Mouse (Mus musculus) left cerebral cortex, postnatal 25 days (tissue): ENCODE data around the gene Cyp51. TPM values are rescaled to one million over a fixed set of nuclear protein-coding genes. Genes with fewer than 3 reads are reported as not detected.
"Not testable (repeated sequence)": the region's sequence is repeated elsewhere in the genome, so short reads cannot be mapped to it uniquely, and the experiment has no call there.

Experiments used
- DNase-seq, 2 experiments: peaks; one replicate each; pipeline ENCODE4 v3.0.0; 2022; ENCODE audit warnings: low spot score in 2 of 2, mixed read lengths in 1 of 2
- intact Hi-C: fragments of 180-260 bp; cut with DNase I; formaldehyde crosslinking; loops from one replicate; pipeline ENCODE4 v1.15.1; 2025
- total RNA-seq, 2 experiments: library from RNA; stranded (reverse); gene quantifications; 2 replicates each; pipeline ENCODE4 v1.2.3; 2021

Gene Cyp51
- 10 to 100 TPM; 52.9 to 54.6 TPM for total RNA-seq

GRCm38 (mm10) chr5:4104341-4105040 is at the start of gene Cyp51:
Cyp51 (minus strand) TSS chr5:4104746.
- peak; percentile 93 to 94 for DNase-seq
- intact Hi-C loops = loop anchor here (5.0 to 10.0 kb wide), 2 partner anchors 88 to 810 kb away; partner anchors contain the start of gene Mterf1b

- no peak for DNase-seq
- intact Hi-C loops = loop anchor here (5.0 kb wide), 1 partner anchor 75 kb away; no protein-coding TSS in a partner anchor
Measured at GRCm38 (mm10) chr5:4112570-4113098, 8.1 kb upstream of the Cyp51 start.

- not testable (repeated sequence) for DNase-seq
- intact Hi-C loops = loop anchor here (10.0 kb wide), 1 partner anchor 808 kb away; no protein-coding TSS in a partner anchor
Measured at GRCm38 (mm10) chr5:4107056-4107455, 2.5 kb upstream of the Cyp51 start.

DNA sequence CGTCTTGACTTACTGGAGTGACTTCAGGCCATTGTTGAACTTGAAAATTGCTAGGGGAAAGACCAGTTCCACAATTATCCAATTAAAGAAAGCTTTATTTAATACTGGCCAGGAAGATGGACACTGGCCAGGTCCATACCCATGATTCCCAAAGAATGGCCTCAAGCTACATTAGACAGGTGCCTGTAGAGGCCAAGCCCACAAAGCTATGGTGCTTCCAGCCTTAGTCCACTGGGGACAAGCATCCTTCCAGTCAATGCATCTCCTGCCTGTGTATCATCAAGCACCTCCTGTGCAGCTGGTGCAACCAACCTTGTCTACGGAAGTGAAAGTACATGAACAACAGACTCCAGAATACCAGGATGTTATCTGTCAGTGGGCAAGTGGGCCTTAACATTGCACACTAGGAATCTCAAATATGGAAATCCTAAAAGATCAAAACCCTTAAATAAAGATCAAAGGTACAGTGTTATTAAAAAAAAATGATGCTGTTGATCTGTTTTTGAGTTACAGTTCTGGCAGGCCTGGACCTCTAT is 1.2 kb upstream of the Cyp51 start:
- intact Hi-C loops = loop anchor here (10.0 kb wide), 1 partner anchor 809 kb away; no protein-coding TSS in a partner anchor
- no peak for DNase-seq

DNA sequence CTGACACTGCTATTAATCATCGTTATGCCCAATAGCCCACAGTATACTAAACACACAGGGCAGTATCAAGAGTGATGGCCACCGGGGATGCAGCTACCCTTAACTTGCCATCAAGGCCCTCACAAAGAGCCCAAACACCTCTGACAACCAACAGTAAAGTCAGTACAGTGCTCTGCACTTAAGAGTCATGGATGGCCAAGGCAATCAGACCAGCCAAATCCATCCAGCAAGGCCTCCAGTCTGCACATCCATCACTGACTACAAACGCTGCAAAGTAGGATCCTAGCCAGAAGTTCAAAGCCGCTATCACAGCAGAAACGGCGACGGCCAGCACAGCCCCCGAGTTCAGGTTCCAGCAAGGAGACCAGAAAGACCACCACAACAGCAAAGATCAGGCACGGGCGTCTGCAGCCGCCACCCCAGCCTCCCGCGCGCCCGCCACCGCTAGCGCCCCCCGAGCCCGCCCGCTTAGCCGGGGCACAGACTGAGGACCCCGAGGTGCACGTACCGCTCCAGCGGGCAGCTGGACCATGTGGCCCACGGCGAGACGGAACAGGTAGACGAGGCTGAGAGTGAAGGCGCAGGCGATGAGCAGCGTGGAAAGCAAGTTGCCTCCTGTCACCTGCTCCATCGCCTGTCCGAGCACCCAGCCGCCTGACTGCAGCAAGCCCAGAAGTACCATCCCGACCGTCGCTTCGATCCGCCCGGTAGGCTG is 763 bp downstream of the Cyp51 start:
- intact Hi-C loops = loop anchor here (5.0 to 10.0 kb wide), 2 partner anchors 89 to 811 kb away; partner anchors contain the start of gene Mterf1b
- peak; percentile 23 to 42 for DNase-seq

GRCm38 (mm10) chr5:4101770-4102169 is 2.8 kb downstream of the Cyp51 start:
- DNase-seq = no peak
- intact Hi-C loops = loop anchor here (5.0 to 10.0 kb wide), 2 partner anchors 91 to 813 kb away; partner anchors contain the start of gene Mterf1b

- no peak for DNase-seq
- intact Hi-C loops = loop anchor here (5.0 to 10.0 kb wide), 2 partner anchors 91 to 814 kb away; partner anchors contain the start of gene Mterf1b
Measured at GRCm38 (mm10) chr5:4101031-4101430, 3.5 kb downstream of the Cyp51 start.

- DNase-seq = no peak
- intact Hi-C loops = no loop called here
Measured at GRCm38 (mm10) chr5:4094471-4094870, 10.1 kb downstream of the Cyp51 start.

GRCm38 (mm10) chr5:4088190-4088589 is 16.4 kb downstream of the Cyp51 start:
- intact Hi-C loops = no loop called here
- no peak for DNase-seq

- DNase-seq = no peak
- intact Hi-C loops = no loop called here
Measured at GRCm38 (mm10) chr5:4086309-4086708, 18.2 kb downstream of the Cyp51 start.

DNA sequence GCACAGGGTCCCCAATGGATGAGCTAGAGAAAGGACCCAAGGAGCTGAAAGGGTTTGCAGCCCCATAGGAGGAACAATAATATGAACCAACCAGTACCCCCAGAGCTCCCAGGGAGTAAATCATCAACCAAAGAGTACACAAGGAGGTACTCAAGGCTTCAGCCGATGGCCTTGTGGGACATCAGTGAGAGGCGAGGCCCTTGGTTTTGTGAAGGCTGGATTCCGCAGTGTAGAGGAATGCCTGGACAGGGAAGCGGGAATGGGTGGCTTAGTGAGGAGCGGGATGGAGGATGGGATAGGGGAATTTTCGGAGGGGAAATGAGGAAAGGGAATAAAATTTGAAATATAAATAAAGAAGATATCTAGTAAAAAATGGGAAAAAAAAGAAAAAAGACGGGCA is 19.6 kb downstream of the Cyp51 start:
- intact Hi-C loops = no loop called here
- no peak for DNase-seq

- intact Hi-C loops = no loop called here
- no peak for DNase-seq
Measured at GRCm38 (mm10) chr5:4081513-4081912, 23.0 kb downstream of the Cyp51 start.

DNA sequence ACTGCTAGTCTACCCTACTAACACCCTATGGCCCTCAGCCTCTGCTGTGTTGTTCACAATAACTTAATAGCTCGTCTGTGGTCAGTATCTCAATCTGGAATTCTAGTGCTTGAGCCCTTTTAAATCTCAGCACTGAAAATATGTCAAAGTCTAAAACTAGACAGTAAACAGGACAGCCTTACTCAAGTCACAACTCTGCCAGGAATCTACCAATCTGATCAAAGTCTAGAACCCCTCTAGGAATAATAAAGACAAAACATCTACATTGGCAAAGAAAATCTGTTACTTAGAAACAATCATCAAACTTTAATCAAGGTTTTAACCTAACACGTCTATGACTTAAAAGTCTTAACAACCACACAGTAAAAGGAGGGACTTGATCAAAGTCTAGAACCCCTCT is 23.7 kb downstream of the Cyp51 start:
- intact Hi-C loops = no loop called here
- DNase-seq = no peak

DNA sequence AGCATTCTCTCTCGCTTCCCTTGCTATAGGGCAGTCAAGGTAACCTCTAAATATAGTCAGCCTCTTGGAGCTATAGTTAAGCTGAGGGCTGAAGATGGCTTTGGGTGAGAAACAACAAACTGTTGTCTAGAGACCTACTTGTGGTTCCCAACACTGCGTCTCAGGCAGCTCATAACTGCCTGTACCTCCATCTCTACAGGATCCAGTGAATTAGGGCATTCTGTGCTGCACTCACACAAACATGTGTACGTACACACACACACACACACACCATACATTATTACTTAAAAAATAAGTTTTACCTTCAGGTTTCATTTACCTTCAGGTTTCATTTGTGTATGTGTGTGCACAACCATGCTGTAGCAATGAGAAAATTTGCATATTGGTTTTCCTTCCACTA is 25.5 kb downstream of the Cyp51 start:
- no peak for DNase-seq
- intact Hi-C loops = no loop called here

DNA sequence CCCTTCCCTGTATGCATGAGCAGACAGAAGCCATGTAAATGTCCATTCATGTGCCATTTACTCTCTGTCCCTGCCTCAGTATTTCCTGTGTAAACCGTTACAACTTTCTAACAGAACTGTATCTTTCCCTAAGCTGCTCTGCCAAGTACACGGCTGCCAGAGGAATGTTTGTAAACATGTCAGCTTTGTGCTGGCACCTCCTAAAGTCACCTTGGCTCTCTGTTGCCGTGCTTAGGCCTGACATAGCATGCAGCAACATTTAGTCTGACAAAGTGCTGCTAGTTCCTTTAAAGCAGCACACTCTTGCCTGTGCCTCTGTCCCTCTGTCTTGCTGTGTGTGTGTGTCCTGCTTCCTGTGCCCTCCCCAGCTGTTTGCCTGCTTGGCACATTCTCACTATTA is 37.3 kb downstream of the Cyp51 start:
- intact Hi-C loops = loop anchor here (10.0 kb wide), 1 partner anchor 242 kb away; no protein-coding TSS in a partner anchor
- no peak for DNase-seq

DNA sequence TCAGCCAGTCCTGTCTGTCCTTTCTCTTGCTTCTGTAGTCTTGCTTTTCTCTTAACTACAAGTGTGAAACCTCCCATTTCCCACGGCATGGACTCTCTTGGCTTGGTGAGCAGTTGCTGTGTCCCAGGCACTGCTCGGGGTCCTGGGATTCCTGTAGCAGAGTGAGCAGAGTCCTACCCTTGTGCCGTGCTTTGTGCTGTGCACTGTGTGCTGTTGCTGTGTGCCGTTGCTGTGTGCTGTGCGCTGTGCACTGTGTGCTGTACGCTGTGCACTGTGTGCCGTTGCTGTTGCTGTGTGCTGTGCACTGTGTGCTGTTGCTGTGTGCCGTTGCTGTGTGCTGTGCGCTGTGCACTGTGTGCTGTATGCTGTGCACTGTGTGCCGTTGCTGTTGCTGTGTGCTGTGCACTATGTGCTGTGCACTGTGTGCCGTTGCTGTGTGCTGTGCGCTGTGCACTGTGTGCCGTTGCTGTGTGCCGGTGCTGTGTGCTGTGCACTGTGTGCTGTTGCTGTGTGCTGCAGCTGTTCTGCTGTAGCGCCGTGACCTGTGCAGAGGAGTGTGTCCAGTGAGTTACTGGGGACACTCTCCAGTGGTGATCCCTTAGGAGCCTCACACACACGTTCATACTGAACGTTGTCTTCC is 38.0 kb downstream of the Cyp51 start:
- DNase-seq = no peak
- intact Hi-C loops = loop anchor here (10.0 kb wide), 1 partner anchor 242 kb away; no protein-coding TSS in a partner anchor

DNA sequence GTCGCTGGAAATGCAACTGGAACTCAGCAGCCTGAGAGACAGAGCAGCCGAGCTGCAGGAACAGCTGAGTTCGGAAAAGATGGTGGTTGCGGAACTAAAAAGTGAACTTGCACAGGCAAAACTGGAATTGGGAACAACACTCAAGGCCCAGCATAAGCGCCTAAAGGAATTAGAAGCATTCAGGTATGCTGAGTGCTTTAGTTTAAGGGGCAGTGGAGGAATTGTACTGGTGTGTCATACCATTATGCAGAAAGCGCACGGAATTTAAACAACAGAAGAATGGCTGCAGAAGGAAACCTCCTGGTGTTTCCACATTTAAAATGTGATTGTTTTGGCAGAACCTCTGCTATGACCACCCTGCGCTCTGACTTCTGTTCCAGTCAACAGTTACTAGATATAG is 44.2 kb downstream of the Cyp51 start:
- DNase-seq = no peak
- intact Hi-C loops = loop anchor here (10.0 kb wide), 1 partner anchor 236 kb away; no protein-coding TSS in a partner anchor

- intact Hi-C loops = no loop called here
- DNase-seq = no peak
Measured at GRCm38 (mm10) chr5:4040922-4041321, 63.6 kb downstream of the Cyp51 start.

- intact Hi-C loops = no loop called here
Measured at GRCm38 (mm10) chr5:4040372-4040771, 64.2 kb downstream of the Cyp51 start.

More at GRCm38 (mm10) chr5:4040372-4040771, 64.2 kb downstream of the Cyp51 start:
- no peak for DNase-seq
